In the genomic region with DNA sequence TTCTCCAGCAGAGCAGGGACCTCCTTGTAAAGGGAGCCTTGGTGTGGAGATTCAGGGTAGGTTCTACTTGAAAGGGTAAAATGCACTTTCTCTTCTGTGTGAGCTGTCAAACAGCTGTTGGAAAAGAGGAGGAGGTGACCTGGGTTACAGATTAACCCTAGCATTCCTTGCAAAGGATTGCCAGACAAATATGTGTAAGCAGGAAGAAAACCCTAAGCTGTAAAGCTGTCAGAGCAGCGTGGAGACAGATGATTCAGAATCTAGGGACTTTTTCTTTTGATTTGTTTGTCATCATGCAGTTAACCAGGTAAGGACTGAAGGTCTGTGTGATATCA, we compare ENCODE assay signal across 8 mouse cellular contexts. TPM values are rescaled to one million over a fixed set of nuclear protein-coding genes. Genes with fewer than 3 reads are reported as not detected.
DNase-seq lines count a peak whose midpoint lies in the region; ATAC-seq and TF ChIP-seq lines count a peak whose summit lies in the region.

No protein-coding gene starts in this region.

- no peak for TF ChIP-seq POLR2A in olfactory bulb, adult 2 months (IDR thresholded peaks at IDR 0.05; ENCODE audit: insufficient read depth, low read depth, low read length)

- no peak for DNase-seq in left cerebral cortex, adult 2 months (ENCODE audit: extremely low spot score in 1 of 2, low spot score in 2 of 2)
- no peak for DNase-seq in left cerebral cortex, postnatal 25 days (ENCODE audit: low spot score in 2 of 2)
- DNase-seq in right cerebral cortex, postnatal 4 days = no peak
- no peak for DNase-seq in spleen, postnatal 14 days (ENCODE audit: low spot score in 2 of 2)
- DNase-seq in adrenal gland, postnatal 14 days = no peak

- intact Hi-C loops in left cerebral cortex, adult 2 months (cut with DNase I) = loop anchor here (10.0 kb wide), 3 partner anchors 356 to 1924 kb away; no protein-coding TSS in a partner anchor
- intact Hi-C loops in left cerebral cortex, postnatal 25 days (cut with DNase I) = loop anchor here (10.0 kb wide), 1 partner anchor 264 kb away; no protein-coding TSS in a partner anchor

- no peak for ATAC-seq in forebrain, embryonic 16.5 days
- no peak for ATAC-seq in limb, embryonic 13.5 days (ENCODE audit: low FRiP score, low read depth)

- peaks cover 4% of the 10 kb centered on the region for H3K27me3 ChIP-seq in forebrain, embryonic 16.5 days (replicated peaks; ENCODE audit: control insufficient read depth, insufficient read depth, low read length)
- H3K27me3 ChIP-seq in limb, embryonic 13.5 days = peaks cover 55% of the 10 kb centered on the region

- no peak overlapping the region; the same call in 1 of the 2 replicates for H3K9ac ChIP-seq in forebrain, embryonic 16.5 days (replicated peaks; ENCODE audit: low read depth, low read length)
- H3K9ac ChIP-seq in limb, embryonic 13.5 days = no peak overlapping the region

- H3K27ac ChIP-seq in left cerebral cortex, adult 2 months = peak overlapping the region; percentile 94
- H3K27ac ChIP-seq in forebrain, embryonic 16.5 days (ENCODE audit: low read length) = no peak overlapping the region
- no peak overlapping the region for H3K27ac ChIP-seq in limb, embryonic 13.5 days
- H3K27ac ChIP-seq in olfactory bulb, adult 2 months (ENCODE audit: insufficient read depth, low read depth, low read length) = peak overlapping the region; percentile 8; the same call in 1 of the 2 replicates

- H3K4me2 ChIP-seq in forebrain, embryonic 16.5 days (ENCODE audit: low read length) = peak overlapping the region; percentile 89
- H3K4me2 ChIP-seq in limb, embryonic 13.5 days (replicated peaks) = peak overlapping the region; percentile 81

- H3K4me1 ChIP-seq in forebrain, embryonic 16.5 days (replicated peaks; ENCODE audit: control insufficient read depth, insufficient read depth, low read length) = peaks cover 7% of the 10 kb centered on the region
- no peaks in the 10 kb centered on the region; the same call in 1 of the 2 replicates for H3K4me1 ChIP-seq in limb, embryonic 13.5 days
- no peaks in the 10 kb centered on the region for H3K4me1 ChIP-seq in olfactory bulb, adult 2 months (ENCODE audit: control insufficient read depth, insufficient read depth, low read length)

- 15% methylated on average over 1 of the region's 1 CpGs for WGBS in forebrain, embryonic 16.5 days
- 3% methylated on average over 1 of the region's 1 CpGs for WGBS in limb, embryonic 13.5 days
- 38% methylated on average over 1 of the region's 1 CpGs for WGBS in olfactory bulb, adult 2 months

- peak overlapping the region; percentile 75 for H3K4me3 ChIP-seq in left cerebral cortex, adult 2 months
- peak overlapping the region; percentile 52 for H3K4me3 ChIP-seq in forebrain, embryonic 16.5 days (replicated peaks; ENCODE audit: low read length)
- peak overlapping the region; percentile 48 for H3K4me3 ChIP-seq in limb, embryonic 13.5 days
- H3K4me3 ChIP-seq in olfactory bulb, adult 2 months (ENCODE audit: insufficient read depth, low read depth, low read length) = peak overlapping the region; percentile 39

- no peaks in the 10 kb centered on the region for H3K36me3 ChIP-seq in forebrain, embryonic 16.5 days (ENCODE audit: control insufficient read depth, insufficient read depth)
- H3K36me3 ChIP-seq in limb, embryonic 13.5 days = no peaks in the 10 kb centered on the region

- TF ChIP-seq CTCF in left cerebral cortex, adult 2 months (IDR thresholded peaks at IDR 0.05) = no peak
- TF ChIP-seq CTCF in olfactory bulb, adult 2 months (IDR thresholded peaks at IDR 0.05; ENCODE audit: insufficient read depth, low read depth, low read length) = no peak

- H3K9me3 ChIP-seq in forebrain, embryonic 16.5 days (ENCODE audit: control insufficient read depth, low read length) = no peaks in the 10 kb centered on the region
- no peaks in the 10 kb centered on the region for H3K9me3 ChIP-seq in limb, embryonic 13.5 days

RNA-seq across cellular contexts. Expression of a gene that starts 4.2 kb away (rescaled TPM):
- 10 to 100 TPM; 46.8 to 49.7 TPM for total RNA-seq in left cerebral cortex, adult 2 months (2021)
- total RNA-seq in left cerebral cortex, postnatal 25 days (2021) = 10 to 100 TPM; 48.8 to 56.4 TPM
- polyA plus RNA-seq in forebrain, embryonic 16.5 days (2015; fragmentation: Nextera tagmentation; extraction: Ambion mirVana) = 10.2 and 15.9 TPM in 2 replicates
- 1.8 and 1.9 TPM in 2 replicates for polyA plus RNA-seq in limb, embryonic 13.5 days (2015; fragmentation: Nextera tagmentation; extraction: Ambion mirVana)
- not detected in 2 replicates for polyA plus RNA-seq in olfactory bulb, adult 2 months (2012; ENCODE audit: insufficient read depth, insufficient read length, low replicate concordance, missing spikeins)
- total RNA-seq in adrenal gland, postnatal 14 days (2021) = 0.26 TPM in 1 of 2 replicates, not detected in the other

Comparison
In these comparisons a context has a peak if more than half of its experiments do, and no peak if none do; other contexts are left out.
1. H3K27ac ChIP-seq: peak in left cerebral cortex, adult 2 months (single experiment) and olfactory bulb, adult 2 months (single experiment); none in forebrain, embryonic 16.5 days (single experiment) and limb, embryonic 13.5 days (single experiment).
2. RNA of a gene that starts 4.2 kb away (total RNA-seq): 48.8 to 56.4 TPM in left cerebral cortex, postnatal 25 days and 46.8 to 49.7 TPM in left cerebral cortex, adult 2 months; 0.26 TPM in adrenal gland, postnatal 14 days; every median in the first group is over 10 times any median in the second.
3. Peak in every context shown above with its lines, with median percentiles within 50 percentile points of each other: H3K4me3 ChIP-seq.